Mouse (Mus musculus) ES-E14 (cell line): ENCODE data around the gene Pmm1.

Source experiments
- HCFC1 ChIP-seq: IDR thresholded peaks from 2 replicates; pipeline ENCODE4 v1.6.1; 2012; ENCODE audit warnings: low read length, inconsistent platforms, borderline replicate concordance; ENCODE audit not compliant: insufficient read depth
- ZNF384 ChIP-seq: IDR thresholded peaks from 2 replicates; pipeline ENCODE4 v1.6.1; 2012; ENCODE audit warnings: low read depth, low read length, inconsistent platforms

DNA sequence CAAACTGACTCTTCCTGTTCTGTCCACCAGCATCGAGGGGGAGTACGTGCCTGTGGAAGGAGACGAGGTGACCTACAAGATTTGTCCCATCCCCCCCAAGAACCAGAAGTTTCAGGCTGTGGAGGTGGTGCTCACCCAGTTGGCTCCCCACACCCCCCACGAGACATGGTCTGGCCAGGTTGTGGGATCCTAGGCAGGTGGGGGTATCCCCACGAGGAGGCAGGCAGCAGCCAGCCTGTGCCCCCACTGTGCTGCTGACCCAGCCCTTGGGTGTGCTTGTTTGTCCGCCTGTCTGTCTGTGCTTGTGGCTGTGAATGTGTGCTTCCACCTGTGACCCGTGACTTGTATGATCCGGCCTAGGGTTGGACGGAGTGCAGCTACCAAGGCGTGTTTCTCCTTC, 11.7 kb downstream of the Pmm1 start:
- TF ChIP-seq ZNF384 (no peak), HCFC1 (no peak)
